Mouse (Mus musculus) forebrain, postnatal 0 days (tissue): ENCODE results near the gene Slc16a14. TPM values are rescaled to one million over a fixed set of nuclear protein-coding genes. Genes with fewer than 3 reads are reported as not detected.

ENCODE experiments used
- ATAC-seq: fragments of 200-750 bp; cut with Nextera tagmentation; 2 replicates; pipeline ENCODE4 v1.8.0; 2017; ENCODE audit warnings: mild to moderate bottlenecking, moderate library complexity
- DNase-seq: peaks from one replicate; pipeline ENCODE4 v3.0.0-alpha.2; 2015
- H3K27ac ChIP-seq: fragments of 300-500 bp; sonication (generic); 2 replicates; pipeline ENCODE4 v1.5.1; 2014; ENCODE audit warnings: low read depth, mild to moderate bottlenecking, antibody characterized with exemption, low read length, moderate library complexity, mixed read lengths
- H3K27me3 ChIP-seq: fragments of 300-500 bp; sonication (generic); 2 replicates; pipeline ENCODE4 v1.6.1; 2014; ENCODE audit warnings: mild to moderate bottlenecking, low read length, mixed read lengths; ENCODE audit not compliant: insufficient read depth
- H3K36me3 ChIP-seq: fragments of 300-500 bp; sonication (generic); 2 replicates; pipeline ENCODE4 v1.6.1; 2014; ENCODE audit warnings: mild to moderate bottlenecking, moderate library complexity; ENCODE audit not compliant: insufficient read depth
- H3K4me1 ChIP-seq: fragments of 300-500 bp; sonication (generic); 2 replicates; pipeline ENCODE4 v1.6.1; 2014; ENCODE audit warnings: antibody characterized with exemption; ENCODE audit not compliant: insufficient read depth
- H3K4me2 ChIP-seq: fragments of 300-500 bp; sonication (generic); 2 replicates; pipeline ENCODE4 v1.6.1; 2014; ENCODE audit warnings: low read depth, mild to moderate bottlenecking, moderate library complexity
- H3K4me3 ChIP-seq: fragments of 300-500 bp; sonication (generic); 2 replicates; pipeline ENCODE4 v1.5.1; 2014; ENCODE audit warnings: low read depth, low read length, mixed read lengths
- H3K9ac ChIP-seq: fragments of 300-500 bp; sonication (generic); 2 replicates; pipeline ENCODE4 v1.6.1; 2014; ENCODE audit warnings: mild to moderate bottlenecking
- H3K9me3 ChIP-seq: fragments of 300-500 bp; sonication (generic); 2 replicates; pipeline ENCODE4 v1.6.1; 2016; ENCODE audit warnings: low read length
- CTCF ChIP-seq: sonication (generic); IDR thresholded peaks from 2 replicates; pipeline ENCODE4 v1.5.1; 2016; ENCODE audit warnings: antibody characterized with exemption, control low read depth, low read depth
- WGBS: fragments of 180-500 bp; shearing (Covaris S2); extraction: QIAGEN DNeasy Blood & Tissue Kit; methylation state at CpG from one replicate; pipeline ENCODE4 v1.1.7; 2014; 5-methylcytosine and 5-hydroxymethylcytosine counted together
- polyA plus RNA-seq: library from polyadenylated mRNA; unstranded; fragments of >200 nt; fragmentation: Nextera tagmentation; extraction: Ambion mirVana; gene quantifications from 2 replicates; pipeline ENCODE4 v1.2.1, GENCODE M21; 2015
- total RNA-seq: library from RNA; depleted of rRNA; stranded (reverse); fragments of >200 nt; gene quantifications from 2 replicates; pipeline ENCODE4 v1.2.3, GENCODE M21; 2014

The Slc16a14 gene
- total and polyA plus RNA-seq, 2 experiments from 2014 or later: 15.7 to 23.2 TPM

- Histone ChIP-seq H3K27me3 (no peaks in the 10 kb centered on the region), H3K27ac (no peak overlapping the region), H3K9ac (no peak overlapping the region), H3K4me2 (peak overlapping the region; percentile 16), H3K36me3 (no peaks in the 10 kb centered on the region), H3K4me1 (no peaks in the 10 kb centered on the region), H3K4me3 (no peak overlapping the region), H3K9me3 (no peaks in the 10 kb centered on the region)
- peak; percentile 60; the same call in 1 of the 2 replicates for ATAC-seq
- no peak for TF ChIP-seq CTCF
- WGBS: 2% methylated on average over 7 of the region's 7 CpGs
- peak; percentile 6 for DNase-seq
Measured at GRCm38 (mm10) chr1:84890005-84890393, 44.9 kb downstream of the Slc16a14 start.

- no peak for DNase-seq
- no peaks in the 10 kb centered on the region for H3K36me3 ChIP-seq
Measured at GRCm38 (mm10) chr1:84889330-84890004, 45.5 kb downstream of the Slc16a14 start.

GRCm38 (mm10) chr1:84885921-84886320 is 49.0 kb downstream of the Slc16a14 start:
- no peak for TF ChIP-seq CTCF
- DNase-seq (no peak), ATAC-seq (no peak)
- H3K36me3 ChIP-seq: no peaks in the 10 kb centered on the region
- H3K27ac ChIP-seq: no peak overlapping the region
- H3K27me3 ChIP-seq: no peaks in the 10 kb centered on the region
- H3K9ac ChIP-seq: no peak overlapping the region
- no peaks in the 10 kb centered on the region for H3K9me3 ChIP-seq
- WGBS: 93% methylated on average over 6 of the region's 6 CpGs
- no peak overlapping the region for H3K4me2 ChIP-seq
- H3K4me3 ChIP-seq: no peak overlapping the region
- no peaks in the 10 kb centered on the region for H3K4me1 ChIP-seq

More at GRCm38 (mm10) chr1:84889330-84890004, 45.5 kb downstream of the Slc16a14 start:
- Histone ChIP-seq H3K9ac (no peak overlapping the region), H3K9me3 (no peaks in the 10 kb centered on the region), H3K4me3 (no peak overlapping the region), H3K4me2 (peak overlapping the region; percentile 16; the same call in 1 of the 2 replicates), H3K4me1 (no peaks in the 10 kb centered on the region), H3K27ac (no peak overlapping the region), H3K27me3 (no peaks in the 10 kb centered on the region)
- 35% methylated on average over 8 of the region's 8 CpGs for WGBS
- TF ChIP-seq CTCF: no peak
- ATAC-seq: no peak

- Histone ChIP-seq H3K4me1 (no peaks in the 10 kb centered on the region), H3K9ac (no peak overlapping the region), H3K4me2 (no peak overlapping the region), H3K9me3 (no peaks in the 10 kb centered on the region), H3K27me3 (no peaks in the 10 kb centered on the region), H3K36me3 (no peaks in the 10 kb centered on the region), H3K4me3 (no peak overlapping the region), H3K27ac (no peak overlapping the region)
- ATAC-seq: no peak
- no peak for DNase-seq
- WGBS: 89% methylated on average over 3 of the region's 3 CpGs
- 0 out of 2 replicates have a peak, but pooled peaks have one; percentile 6 for TF ChIP-seq CTCF
Measured at GRCm38 (mm10) chr1:84885174-84885573, 49.8 kb downstream of the Slc16a14 start.

- H3K36me3 ChIP-seq: no peaks in the 10 kb centered on the region
- H3K4me3 ChIP-seq: no peak overlapping the region
- H3K27me3 ChIP-seq: no peaks in the 10 kb centered on the region
- WGBS: 65% methylated on average over 4 of the region's 4 CpGs
- H3K9me3 ChIP-seq: no peaks in the 10 kb centered on the region
- H3K4me2 ChIP-seq: no peak overlapping the region
- H3K4me1 ChIP-seq: no peaks in the 10 kb centered on the region
- TF ChIP-seq CTCF: no peak
- H3K9ac ChIP-seq: no peak overlapping the region
- DNase-seq (no peak), ATAC-seq (no peak)
- H3K27ac ChIP-seq: no peak overlapping the region
Measured at GRCm38 (mm10) chr1:84883889-84884288, 51.0 kb downstream of the Slc16a14 start.

- no peaks in the 10 kb centered on the region for H3K9me3 ChIP-seq
- H3K4me2 ChIP-seq: no peak overlapping the region
- no peak overlapping the region for H3K9ac ChIP-seq
- no peak for TF ChIP-seq CTCF
- no peak overlapping the region for H3K4me3 ChIP-seq
- no peaks in the 10 kb centered on the region for H3K36me3 ChIP-seq
- 95% methylated on average over 4 of the region's 4 CpGs for WGBS
- no peak for DNase-seq
- H3K27me3 ChIP-seq: no peaks in the 10 kb centered on the region
- no peak overlapping the region for H3K27ac ChIP-seq
- H3K4me1 ChIP-seq: no peaks in the 10 kb centered on the region
- no peak for ATAC-seq
Measured at GRCm38 (mm10) chr1:84882937-84883336, 52.0 kb downstream of the Slc16a14 start.

- no peaks in the 10 kb centered on the region for H3K27me3 ChIP-seq
- no peaks in the 10 kb centered on the region for H3K4me1 ChIP-seq
- no peaks in the 10 kb centered on the region for H3K9me3 ChIP-seq
- ATAC-seq: no peak
- H3K4me3 ChIP-seq: no peak overlapping the region
- DNase-seq: no peak
- no peaks in the 10 kb centered on the region for H3K36me3 ChIP-seq
- TF ChIP-seq CTCF: no peak
- 22% methylated on average over 2 of the region's 2 CpGs for WGBS
- no peak overlapping the region for H3K27ac ChIP-seq
- no peak overlapping the region for H3K4me2 ChIP-seq
- no peak overlapping the region for H3K9ac ChIP-seq
Measured at GRCm38 (mm10) chr1:84882066-84882532, 52.8 kb downstream of the Slc16a14 start.
